21 mouse cellular contexts compared by ENCODE assay signal in the genomic region with DNA sequence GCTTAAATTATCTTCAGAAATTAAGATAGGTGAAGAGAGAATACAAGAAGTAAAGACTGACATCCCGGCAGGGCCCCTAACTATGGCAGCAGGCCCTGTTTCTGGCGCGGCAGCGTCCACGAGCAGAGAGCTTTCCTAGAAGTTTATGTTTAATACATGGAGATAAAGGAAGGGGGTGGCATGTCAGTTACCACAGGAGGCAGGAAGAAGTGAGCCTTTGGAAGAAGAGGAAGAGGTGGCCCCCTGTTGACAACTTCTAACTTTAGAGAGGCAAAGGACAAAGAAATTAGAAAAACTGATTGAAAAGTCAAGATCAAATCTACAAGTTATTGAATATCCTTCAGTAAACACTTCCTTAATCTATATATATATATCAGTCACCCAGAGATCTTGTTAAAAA.
"Had no signal": no experiment of that assay in that cellular context is flagged by ENCODE, and none has a peak within 500 bp of the region (broad histone marks: within the 10 kb centered on the region; RNA-seq: fewer than 3 reads in every experiment).

No protein-coding gene starts in this region.

- H3K9me3 ChIP-seq: kidney, embryonic 15.5 days; limb, embryonic 10.5 days; limb, embryonic 13.5 days; liver, embryonic 13.5 days; lung, embryonic 15.5 days; midbrain, embryonic 12.5 days; midbrain, embryonic 15.5 days; neural tube, embryonic 12.5 days; neural tube, embryonic 15.5 days had no signal

- H3K4me1 ChIP-seq: kidney, embryonic 15.5 days; liver, embryonic 13.5 days; midbrain, embryonic 12.5 days; neural tube, embryonic 15.5 days had no signal

- H3K27me3 ChIP-seq: kidney, embryonic 15.5 days; limb, embryonic 13.5 days; liver, embryonic 13.5 days; lung, embryonic 15.5 days; midbrain, embryonic 12.5 days; midbrain, embryonic 15.5 days; neural tube, embryonic 12.5 days; neural tube, embryonic 15.5 days had no signal

- H3K4me2 ChIP-seq: kidney, embryonic 15.5 days; limb, embryonic 13.5 days; liver, embryonic 13.5 days; lung, embryonic 15.5 days; midbrain, embryonic 12.5 days; midbrain, embryonic 15.5 days; neural tube, embryonic 12.5 days; neural tube, embryonic 15.5 days had no signal

- H3K4me3 ChIP-seq: kidney, embryonic 15.5 days; limb, embryonic 10.5 days; limb, embryonic 13.5 days; liver, embryonic 13.5 days; lung, embryonic 15.5 days; midbrain, embryonic 12.5 days; midbrain, embryonic 15.5 days; neural tube, embryonic 12.5 days; neural tube, embryonic 15.5 days had no signal

- H3K27ac ChIP-seq: kidney, embryonic 15.5 days; limb, embryonic 10.5 days; limb, embryonic 13.5 days; liver, embryonic 13.5 days; lung, embryonic 15.5 days; midbrain, embryonic 12.5 days; midbrain, embryonic 15.5 days; neural tube, embryonic 12.5 days; neural tube, embryonic 15.5 days; stomach, postnatal 0 days had no signal

- ATAC-seq: intestine, postnatal 0 days; midbrain, embryonic 15.5 days had no signal

- DNase-seq: kidney, adult 8-10 months; kidney, postnatal 14 days; kidney, postnatal 4 days; layer of hippocampus, postnatal 36 days; liver, embryonic 13.5 days; lung, postnatal 10 days; lung, postnatal 4 days; right cerebral cortex, postnatal 4 days; thymus, adult 2 months; thymus, postnatal 14 days; thymus, postnatal 4 days had no signal

- H3K9ac ChIP-seq: kidney, embryonic 15.5 days; limb, embryonic 13.5 days; liver, embryonic 13.5 days; lung, embryonic 15.5 days; midbrain, embryonic 12.5 days; midbrain, embryonic 15.5 days; neural tube, embryonic 12.5 days; neural tube, embryonic 15.5 days had no signal

- H3K36me3 ChIP-seq: kidney, embryonic 15.5 days; limb, embryonic 10.5 days; limb, embryonic 13.5 days; liver, embryonic 13.5 days; lung, embryonic 15.5 days; midbrain, embryonic 12.5 days; midbrain, embryonic 15.5 days; neural tube, embryonic 12.5 days; neural tube, embryonic 15.5 days had no signal
